9 mouse cellular contexts compared by ENCODE assay signal in the genomic region with DNA sequence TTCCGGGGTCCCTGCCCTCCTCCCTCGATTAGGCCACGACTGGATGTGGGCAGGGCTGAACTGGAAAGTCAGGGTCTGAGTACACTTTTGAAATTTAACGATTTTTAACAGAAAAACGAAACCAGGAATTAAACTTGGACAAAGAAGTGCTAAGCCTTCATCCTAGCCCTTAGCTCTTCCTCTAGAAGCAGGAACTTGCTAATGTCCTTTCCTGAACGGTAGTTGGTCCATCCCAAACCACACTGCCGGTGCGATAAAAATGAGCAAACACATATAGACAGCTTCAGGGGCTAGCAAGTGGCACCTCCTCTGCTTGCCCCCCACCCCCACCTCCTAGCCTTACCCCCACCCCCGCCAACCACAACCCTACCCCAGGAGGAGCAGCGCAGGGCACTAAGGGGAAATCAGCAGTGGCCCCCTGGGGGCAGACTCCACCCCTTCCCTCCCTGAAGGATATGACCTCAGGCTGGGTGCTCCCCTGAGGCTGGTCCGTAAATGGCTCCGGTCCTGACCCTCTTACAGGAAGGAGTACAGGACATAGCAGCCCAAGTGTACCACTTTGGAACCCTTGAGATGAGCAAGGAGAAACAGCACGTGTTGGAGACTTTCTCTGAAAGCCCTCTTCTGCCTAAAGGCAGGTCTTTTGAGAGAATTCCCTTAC. TPM values are rescaled to one million over a fixed set of nuclear protein-coding genes. Genes with fewer than 3 reads are reported as not detected.
DNase-seq lines count a peak whose midpoint lies in the region; TF ChIP-seq lines count a peak whose summit lies in the region.
"Had no signal": no experiment of that assay in that cellular context is flagged by ENCODE, and none has a peak within 500 bp of the region (broad histone marks: within the 10 kb centered on the region; RNA-seq: fewer than 3 reads in every experiment).

No protein-coding gene starts in this region.

- intact Hi-C loops in gastrocnemius, postnatal 36 days (cut with DNase I) = loop anchor here (5.0 to 10.0 kb wide), 2 partner anchors 153 to 269 kb away; no protein-coding TSS in a partner anchor
- intact Hi-C loops in left cerebral cortex, adult 2 months (cut with DNase I) = loop anchor here (5.0 kb wide), 1 partner anchor 153 kb away; no protein-coding TSS in a partner anchor

- peak; percentile 66 for DNase-seq in 3134 (ENCODE audit: extremely low read depth, insufficient read length, low spot score)
- DNase-seq in MEL-GATA-1-ER (ENCODE audit: extremely low read depth, low read depth) = peak; percentile 90
- peak; percentile 38 to 40 for DNase-seq in gastrocnemius, postnatal 36 days
- DNase-seq in kidney, adult 18-20 months = peak; percentile 32
- peak; percentile 52 for DNase-seq in lung, postnatal 10 days
- peak; percentile 94 for DNase-seq in splenic B cell, adult 2 months (ENCODE audit: low read depth, low spot score)
- no peak for DNase-seq in left cerebral cortex, adult 2 months (ENCODE audit: extremely low spot score in 1 of 2, low spot score in 2 of 2)
- no peak for DNase-seq in cerebellum, adult 11 months

- no peak overlapping the region for H3K4me3 ChIP-seq in left cerebral cortex, adult 2 months

- no peak for TF ChIP-seq CTCF in left cerebral cortex, adult 2 months (IDR thresholded peaks at IDR 0.05)

- H3K27me3 ChIP-seq in splenic B cell, adult 2 months (ENCODE audit: control insufficient read depth, insufficient read depth, low read length, poor library complexity, severe bottlenecking) = no peaks in the 10 kb centered on the region
- H3K27me3 ChIP-seq: embryonic facial prominence, embryonic 12.5 days had no signal

- H3K27ac ChIP-seq in left cerebral cortex, adult 2 months = no peak overlapping the region
- H3K27ac ChIP-seq: embryonic facial prominence, embryonic 12.5 days had no signal

- peaks cover 6% of the 10 kb centered on the region for H3K36me3 ChIP-seq in splenic B cell, adult 2 months (ENCODE audit: control insufficient read depth, insufficient read depth, low read length, poor library complexity, severe bottlenecking)
- H3K36me3 ChIP-seq: embryonic facial prominence, embryonic 12.5 days had no signal

RNA-seq across cellular contexts. Expression of gene A630001G21Rik, which starts 42.9 kb away (rescaled TPM):
- under 1 TPM in 1 of 2 experiments, not detected in 1; 0.30 TPM for total RNA-seq in gastrocnemius, postnatal 36 days (2021)
- not detected for total RNA-seq in left cerebral cortex, adult 2 months (2021)

RNA-seq across cellular contexts. Expression of gene Cab39, which starts 57.6 kb away (rescaled TPM):
- total RNA-seq in gastrocnemius, postnatal 36 days (2021) = 100 to 1,000 TPM; 153 to 159 TPM
- total RNA-seq in left cerebral cortex, adult 2 months (2021) = 100 to 1,000 TPM; 149 to 175 TPM

Comparison
In these comparisons a context has a peak if more than half of its experiments do, and no peak if none do; other contexts are left out.
1. DNase-seq: peak in 3134 (single experiment), MEL-GATA-1-ER (single experiment), gastrocnemius, postnatal 36 days (2 of 2), kidney, adult 18-20 months (single experiment), lung, postnatal 10 days (single experiment) and splenic B cell, adult 2 months (single experiment); none in left cerebral cortex, adult 2 months (0 of 2) and cerebellum, adult 11 months (single experiment).